Mouse (Mus musculus) MEL-GATA-1-ER (cell line): ENCODE data around the gene Rhobtb1.

Experiments used
- DNase-seq: peaks from one replicate; pipeline ENCODE4 v3.0.0-alpha.2; 2012; ENCODE audit warnings: low read depth; ENCODE audit errors: extremely low read depth

The Rhobtb1 gene

DNA sequence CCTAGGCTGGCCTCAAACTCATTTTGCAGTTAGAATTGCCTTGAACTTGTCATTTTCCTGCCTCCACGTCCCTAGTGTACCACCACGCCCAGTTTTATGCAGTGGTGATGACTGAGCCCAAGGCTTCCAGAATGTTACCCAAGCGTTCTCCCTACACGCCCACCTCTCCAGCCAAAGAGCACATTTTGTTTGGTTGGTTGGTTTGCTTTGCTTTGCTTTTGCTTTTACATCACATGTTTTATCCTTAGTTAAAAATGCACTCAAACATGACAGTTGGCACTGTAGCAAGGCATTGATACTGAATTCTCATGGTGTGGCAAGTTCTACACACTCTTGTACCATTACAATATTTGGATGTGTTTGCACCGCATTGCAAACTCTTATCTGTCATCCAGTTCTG, 12.0 kb downstream of the Rhobtb1 start:
- DNase-seq = no peak

DNA sequence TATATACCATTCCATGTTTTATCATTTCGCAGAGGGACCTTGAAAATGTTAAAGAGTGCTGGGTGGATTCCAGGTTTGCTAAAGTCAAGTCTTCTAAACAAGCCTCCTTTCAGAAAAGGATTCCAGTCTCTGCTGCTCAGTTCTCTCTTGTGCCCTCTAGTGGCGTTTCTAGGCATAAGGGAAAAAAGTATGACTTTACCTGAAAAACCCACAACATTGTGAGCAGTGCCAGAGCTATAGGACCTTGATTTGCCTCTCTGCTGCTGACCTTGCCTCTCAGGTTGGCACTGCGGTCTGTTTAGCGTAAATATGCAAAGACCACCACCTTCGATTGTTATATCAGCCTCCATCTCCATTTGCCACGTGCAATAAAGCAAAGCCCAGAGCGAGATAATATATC, 13.9 kb downstream of the Rhobtb1 start:
- no peak for DNase-seq

DNA sequence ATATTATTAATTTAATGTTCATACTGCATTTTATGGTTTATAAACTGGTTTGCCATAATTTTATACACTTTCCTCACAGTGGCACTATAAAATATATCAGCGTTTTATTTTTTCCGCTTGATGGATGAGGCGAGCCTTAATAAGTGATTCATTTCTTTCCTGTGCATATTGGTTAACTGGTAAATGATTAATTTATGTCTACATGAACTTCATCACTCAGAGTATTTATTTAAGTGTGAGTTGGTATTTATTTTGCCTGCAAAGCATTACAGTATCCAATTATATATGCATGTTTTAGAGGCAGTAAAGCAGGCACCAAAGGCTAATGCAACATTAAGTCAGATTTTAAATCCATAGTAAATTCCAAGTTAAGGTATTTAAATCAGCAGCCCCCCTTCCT, 14.6 kb downstream of the Rhobtb1 start:
- DNase-seq = no peak

DNA sequence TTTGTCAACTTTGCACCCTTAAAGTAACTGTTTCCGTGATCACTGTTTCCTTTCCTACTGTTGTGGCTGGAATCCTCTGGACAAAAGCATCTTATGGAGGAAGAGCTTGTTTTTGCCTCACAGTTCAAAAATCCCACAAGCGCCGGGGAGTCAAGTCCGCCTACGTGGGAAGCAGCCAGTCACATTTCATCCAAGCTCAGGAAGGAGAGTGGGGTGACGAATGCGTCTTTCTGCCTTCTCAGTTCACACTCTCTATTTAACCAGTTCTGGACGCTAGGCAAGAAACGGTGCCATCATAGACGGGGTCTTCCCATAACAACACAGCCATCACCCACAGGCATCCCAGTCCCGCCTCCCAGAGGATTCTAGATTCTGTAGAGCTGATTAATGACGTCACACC, 15.3 kb downstream of the Rhobtb1 start:
- DNase-seq = no peak

DNA sequence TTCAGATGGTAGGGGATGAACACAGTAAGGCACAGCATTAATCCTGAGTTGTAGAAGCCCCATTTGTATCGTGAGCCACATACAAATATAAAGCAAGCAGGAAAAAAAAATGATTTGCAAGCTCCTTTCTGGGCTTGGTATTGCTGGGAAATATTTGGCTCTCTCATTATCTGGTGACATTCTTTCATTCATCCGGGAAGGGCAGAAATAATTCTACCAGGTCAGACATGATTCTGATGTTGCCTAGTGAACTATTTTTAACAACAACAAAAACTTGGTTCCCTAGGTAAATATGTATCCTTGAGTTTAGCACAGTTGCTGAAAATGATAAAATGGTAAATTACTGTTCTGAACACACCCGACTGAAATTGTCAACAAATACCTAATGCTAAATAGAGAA, 21.2 kb downstream of the Rhobtb1 start:
- no peak for DNase-seq

DNA sequence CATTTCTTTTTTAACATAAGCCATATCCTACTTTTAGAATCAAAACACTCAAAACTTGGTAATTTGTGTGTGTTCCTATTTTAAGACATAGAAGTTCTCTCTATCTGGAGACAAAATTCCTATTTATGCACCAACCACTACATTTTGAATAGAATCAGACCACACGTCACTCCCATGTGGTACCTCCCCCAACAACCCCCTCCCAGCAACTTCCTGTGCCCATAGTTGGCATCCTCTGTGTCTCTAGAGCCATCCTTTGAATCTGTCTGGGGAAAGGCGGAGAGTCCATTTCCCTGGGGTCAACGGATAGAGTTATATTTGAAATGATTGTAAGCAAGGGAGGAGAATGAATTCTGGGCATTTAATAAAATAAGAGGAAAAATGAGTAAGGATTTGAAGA, 24.9 kb downstream of the Rhobtb1 start:
- DNase-seq = no peak

DNA sequence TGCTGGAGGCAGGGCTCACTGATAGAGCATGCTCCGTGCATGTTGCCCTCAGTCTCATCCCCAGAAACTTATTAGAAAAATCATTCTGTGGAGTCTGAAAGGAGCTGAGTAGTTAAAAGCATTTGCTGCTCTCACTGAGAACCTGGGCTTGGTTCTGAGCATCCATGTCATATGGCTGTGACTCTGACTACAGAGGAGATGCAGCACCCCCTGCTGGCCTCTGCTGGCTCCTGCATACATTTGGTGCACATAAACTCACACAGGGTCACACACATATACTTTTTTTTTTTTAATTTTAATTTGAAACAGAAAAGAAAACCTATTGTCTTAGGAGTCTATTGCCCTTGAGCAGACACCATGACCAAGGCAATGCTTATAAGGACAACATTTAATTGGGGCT, 28.1 kb downstream of the Rhobtb1 start:
- no peak for DNase-seq

DNA sequence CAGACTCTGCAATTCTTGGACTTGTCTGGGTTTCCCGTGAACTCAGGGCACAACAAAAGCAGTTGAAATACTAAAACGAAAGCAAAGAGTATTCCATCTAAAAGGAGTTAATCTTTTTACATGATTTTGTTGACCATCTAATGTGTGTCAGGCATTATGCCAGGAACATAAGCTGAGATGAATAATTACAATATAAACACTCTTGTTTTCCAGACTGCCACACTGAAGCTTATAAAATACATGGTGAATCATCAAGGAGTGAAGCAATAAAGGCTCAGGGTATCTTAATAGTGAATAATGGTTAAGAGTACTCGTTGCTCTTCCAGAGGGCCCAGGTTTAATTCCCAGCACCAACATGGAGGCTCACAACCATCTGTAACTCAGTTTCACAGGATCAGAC, 29.8 kb downstream of the Rhobtb1 start:
- no peak for DNase-seq

DNA sequence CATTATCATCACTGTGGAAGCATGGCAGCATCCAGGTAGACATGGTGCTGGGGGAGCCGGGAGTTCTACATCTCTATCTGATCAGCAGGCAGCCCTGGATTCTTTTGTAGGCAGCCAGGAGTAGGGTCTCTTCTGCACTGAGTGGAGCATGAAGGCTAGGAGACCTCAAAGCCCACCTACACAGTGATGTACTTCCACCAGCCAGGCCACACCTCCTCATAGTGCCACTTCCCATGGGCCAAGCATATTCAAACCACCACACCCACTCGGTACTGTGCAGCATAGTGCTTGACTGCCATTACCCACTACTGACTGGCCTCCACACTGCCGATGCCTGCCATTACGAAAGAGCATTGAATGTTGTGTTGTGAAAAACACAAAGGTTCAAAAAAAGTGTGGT, 33.7 kb downstream of the Rhobtb1 start:
- no peak for DNase-seq

DNA sequence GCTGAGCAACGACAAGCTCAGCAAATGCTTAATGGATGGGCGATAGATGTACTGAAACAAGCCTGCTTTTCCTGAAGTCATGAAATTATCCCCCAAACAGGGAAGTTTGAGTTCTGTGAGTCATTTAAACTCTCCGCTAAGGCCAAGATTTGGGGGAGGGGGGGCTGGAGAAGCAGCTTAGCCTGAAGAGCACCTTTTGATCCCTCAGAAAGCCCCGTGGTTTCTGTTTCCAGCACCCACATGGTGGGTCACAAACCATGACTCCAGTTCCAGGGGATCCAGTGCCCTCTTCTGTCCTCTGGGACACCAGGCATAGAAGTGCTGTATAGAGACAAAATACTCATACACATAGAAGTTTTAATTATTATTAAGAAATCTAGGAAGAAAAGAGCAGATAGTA, 34.2 kb downstream of the Rhobtb1 start:
- DNase-seq = no peak

DNA sequence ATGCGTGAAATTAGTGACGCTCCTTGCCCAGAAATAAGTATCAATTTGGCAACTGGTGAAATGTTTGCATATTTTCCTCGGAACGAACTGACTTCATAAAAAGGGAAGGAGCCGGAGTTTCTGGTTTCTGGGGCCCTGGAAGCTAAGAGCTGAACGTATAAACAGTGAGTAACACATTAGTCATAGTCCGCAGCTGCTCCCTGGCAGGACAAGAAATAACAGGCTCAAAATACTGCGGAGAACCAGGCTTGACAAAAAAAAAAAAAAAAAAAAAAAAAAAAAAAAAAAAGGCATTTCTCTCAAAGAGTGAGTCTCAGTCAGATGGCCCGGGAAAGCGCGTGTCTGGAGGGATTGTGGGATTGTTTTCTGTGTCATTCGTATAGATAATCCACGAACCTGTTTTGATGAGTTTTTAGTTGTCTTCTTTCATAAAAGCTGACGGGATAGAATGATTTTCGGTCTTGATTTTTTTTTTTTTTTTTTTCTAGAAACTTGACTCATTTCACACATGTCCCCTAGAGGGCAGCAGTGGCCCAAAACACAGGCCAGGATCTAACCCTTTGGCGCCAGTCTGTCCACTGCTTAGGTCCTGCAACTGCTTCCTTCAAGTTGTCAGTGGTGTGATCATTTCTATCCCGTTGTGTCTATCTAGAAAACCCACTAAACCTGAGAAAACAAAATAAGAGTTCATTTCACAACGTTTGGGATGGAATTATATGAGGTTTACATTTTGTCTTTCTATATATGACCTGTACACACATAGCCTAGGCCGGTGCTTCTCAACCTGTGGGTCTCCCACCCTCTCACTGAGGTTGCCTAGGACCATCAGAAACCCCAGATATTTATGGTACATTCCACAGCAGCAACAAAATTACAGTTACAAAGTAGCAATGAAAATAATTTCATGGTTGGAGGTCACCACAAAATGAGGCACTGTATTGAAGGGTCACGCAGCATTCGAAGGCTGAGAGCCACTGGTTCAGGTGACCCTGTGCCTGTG, 35.0 kb downstream of the Rhobtb1 start:
- no peak for DNase-seq

DNA sequence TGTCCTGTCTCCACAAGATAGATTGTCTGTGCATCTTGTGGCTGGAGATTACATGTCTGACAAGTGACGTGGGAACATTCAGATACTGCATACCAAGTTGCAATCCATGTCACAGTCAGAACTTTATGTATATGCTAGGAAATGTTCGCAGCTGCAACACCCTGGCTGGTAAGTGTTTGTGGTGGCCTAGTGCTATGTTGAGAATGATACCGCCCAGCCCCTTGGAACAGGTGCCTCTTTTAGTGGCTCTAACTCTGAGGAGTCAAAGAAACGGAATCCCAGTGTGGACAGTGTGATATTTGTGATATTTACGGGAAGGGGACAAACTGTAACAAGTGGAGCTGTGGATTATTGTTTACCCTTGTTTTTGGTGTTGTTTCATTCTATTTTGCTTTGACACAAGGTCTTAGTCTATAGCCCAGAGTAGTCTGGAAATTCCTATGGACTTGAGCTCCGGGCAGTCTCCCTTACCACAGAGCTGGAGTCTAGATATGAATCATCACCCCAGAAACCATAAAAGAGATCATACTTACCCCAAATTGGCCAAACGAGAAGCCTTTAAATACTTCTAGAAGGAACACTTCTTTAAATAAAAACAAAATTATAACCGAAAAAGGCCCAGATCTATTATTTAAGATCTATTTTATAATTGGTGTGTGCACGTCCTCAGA, 36.7 kb downstream of the Rhobtb1 start:
- DNase-seq = no peak

DNA sequence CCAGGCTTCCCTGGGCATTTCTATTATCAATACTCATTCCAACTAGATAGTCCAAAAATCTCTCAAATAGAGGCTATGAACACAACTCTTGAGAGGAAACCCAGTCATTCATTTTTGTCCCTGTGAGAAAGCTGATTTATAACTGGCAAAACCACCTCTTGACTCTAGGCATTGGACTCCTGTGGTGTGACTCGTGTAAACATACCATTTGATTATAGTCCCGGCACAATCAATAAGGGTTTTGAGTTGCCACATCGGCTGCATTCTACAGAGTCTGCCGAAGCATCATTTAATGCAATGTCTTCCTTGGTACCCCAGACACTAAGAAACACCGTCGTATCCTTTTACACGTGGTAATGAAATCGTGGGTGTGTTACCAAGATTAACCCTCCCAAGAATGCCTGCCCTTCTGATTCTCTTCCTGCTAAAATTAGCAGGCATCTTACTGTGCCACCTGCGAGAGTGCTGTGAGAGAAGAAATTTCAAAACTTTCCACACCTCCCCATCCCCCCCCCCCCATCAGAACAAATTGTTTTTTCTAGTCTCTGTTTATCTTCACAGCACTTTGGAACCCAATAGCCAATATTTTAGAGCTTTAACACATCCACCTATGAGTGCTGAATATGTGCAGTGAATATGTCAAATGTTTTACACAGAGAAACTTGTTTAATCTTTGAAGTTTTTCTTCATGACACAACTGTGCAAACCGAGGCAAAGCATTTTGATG, 39.4 kb downstream of the Rhobtb1 start:
- no peak for DNase-seq

DNA sequence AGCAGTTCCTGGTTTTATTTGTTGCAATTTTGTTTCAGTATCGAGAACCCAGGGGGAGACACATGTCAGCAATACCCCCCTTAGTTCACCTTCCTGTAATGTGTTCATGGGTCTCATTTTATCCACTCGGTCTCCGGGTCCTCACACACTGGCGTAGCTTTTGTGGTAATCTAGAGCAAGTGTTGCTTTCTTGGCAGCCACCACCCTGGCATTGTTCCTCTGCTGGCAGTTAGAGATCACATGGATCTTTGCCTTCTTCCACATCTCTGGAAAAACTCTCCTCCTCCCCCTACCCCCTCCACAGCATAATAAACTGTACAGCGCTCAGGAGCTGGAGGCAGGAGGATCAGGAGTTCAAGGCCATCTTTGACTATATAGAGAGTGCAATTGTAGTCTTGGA, 41.0 kb downstream of the Rhobtb1 start:
- DNase-seq = no peak

DNA sequence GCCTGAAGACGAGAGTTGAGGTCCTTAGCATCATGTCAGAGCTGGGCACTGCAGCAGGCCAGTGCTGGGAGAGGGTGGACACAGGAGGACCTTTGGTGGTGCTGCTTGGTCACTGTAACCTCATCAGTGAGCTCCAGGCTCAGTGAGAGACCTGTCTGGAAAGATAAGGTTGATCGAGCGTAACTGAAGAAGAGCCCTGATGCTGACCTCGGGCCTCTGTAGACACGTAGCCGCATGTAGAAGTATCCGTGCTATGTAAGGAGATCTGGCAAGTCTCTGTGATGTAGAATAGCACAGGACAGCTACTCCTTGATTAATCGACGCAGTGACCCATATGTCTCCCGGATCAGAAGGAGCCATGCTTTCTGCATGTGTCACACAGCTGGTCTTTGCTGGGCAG, 42.5 kb downstream of the Rhobtb1 start:
- no peak for DNase-seq

DNA sequence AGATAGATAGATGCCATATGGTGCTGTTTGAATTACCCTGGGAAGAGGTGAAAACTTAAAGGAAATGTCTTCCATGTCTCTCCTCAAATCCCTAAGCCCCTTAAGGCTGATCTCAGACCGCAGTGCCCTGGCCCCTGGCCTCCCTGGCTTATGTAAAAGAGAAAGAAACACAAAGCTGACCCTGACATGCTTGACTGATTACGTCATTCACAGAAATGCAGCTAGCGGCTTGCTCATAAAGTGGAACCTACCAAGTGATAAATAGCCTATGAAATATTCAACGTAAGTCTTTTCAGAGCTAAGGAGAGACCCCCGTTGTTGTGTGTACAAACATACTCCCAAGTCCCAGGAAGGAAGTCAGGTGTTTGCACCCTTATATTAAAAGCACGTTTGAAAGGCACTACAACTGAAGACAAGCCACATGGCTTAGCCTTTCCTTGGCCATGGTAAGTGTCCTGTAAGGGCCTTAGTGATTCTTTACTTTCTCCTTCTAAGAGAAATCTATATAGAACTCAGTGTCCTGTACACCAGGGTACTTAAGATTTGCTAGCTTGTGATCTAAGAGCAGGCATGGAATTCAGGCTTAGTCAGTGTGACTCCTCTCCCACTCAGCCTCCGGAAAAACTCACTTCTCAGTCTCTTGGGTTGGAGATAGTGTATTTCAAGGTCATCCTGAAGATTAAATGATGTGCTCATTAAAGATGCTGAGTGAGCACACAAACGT, 53.6 kb downstream of the Rhobtb1 start:
- DNase-seq = no peak

DNA sequence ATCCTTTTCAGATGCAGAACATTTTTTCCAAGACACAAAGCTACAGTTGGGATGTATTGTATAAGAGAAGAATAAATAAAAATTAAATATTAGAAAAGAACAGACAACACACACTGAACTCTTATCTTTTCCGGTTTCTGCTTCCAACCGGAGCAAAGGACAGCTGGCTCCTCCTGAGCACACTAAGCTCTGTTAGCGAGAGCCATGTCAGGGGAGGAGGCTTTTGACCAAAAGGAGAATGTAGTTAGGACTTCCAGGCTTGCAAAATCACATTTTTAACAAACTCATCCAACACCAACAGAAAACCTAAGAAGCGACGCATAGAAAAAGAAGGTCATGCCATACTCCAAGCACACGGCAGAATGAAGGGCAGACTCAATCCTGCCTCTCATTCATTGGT, 54.8 kb downstream of the Rhobtb1 start:
- no peak for DNase-seq

DNA sequence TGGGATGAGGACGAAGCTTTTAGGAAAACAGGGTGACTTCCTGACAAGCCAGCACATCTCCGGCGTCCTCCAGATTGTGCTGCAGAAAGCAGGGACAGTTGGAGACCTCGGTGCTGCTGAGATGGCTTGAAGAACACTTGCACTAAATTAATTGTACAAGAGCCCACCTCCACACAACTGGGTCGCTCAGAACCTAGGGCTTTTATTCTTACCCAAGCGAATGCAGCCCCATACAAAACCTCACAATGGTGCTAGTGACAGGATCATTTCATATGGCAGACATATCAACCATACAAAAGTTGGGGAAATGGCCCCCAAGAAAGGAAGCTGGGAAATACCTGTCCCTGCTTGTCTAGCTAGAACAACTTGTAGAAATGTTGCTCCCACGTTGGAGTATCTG, 56.2 kb downstream of the Rhobtb1 start:
- DNase-seq = no peak

DNA sequence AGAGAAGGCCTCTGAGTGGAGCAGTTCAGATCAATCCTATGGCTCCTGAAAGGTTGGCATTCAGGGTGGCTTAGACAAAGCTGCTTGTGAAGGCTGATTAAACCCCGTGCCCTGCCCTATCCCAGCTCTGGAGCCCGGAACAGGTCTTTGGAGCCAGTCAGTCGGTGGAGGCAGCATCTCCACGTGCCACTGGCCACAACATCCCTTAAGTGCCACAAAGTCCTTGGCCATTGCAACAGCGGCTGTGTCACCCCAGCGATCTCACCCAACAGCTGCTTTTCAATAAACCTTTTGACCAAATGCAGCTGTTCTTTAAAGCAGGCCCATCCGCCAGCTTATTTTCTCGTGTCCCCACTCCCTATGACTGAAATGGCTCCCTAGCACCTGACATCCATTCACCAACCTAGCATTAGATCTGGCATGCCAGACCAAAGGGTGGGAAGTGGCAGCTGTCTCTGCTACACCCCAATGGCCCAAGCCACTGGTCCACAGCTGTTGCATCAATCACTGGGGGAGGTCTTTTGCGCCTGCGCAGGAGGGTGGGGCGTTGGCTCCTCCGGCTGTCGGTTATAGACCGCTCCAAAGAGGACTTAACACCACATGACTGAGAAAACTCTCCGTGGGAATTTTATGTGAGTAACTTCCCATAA, 56.9 kb downstream of the Rhobtb1 start:
- DNase-seq = no peak

DNA sequence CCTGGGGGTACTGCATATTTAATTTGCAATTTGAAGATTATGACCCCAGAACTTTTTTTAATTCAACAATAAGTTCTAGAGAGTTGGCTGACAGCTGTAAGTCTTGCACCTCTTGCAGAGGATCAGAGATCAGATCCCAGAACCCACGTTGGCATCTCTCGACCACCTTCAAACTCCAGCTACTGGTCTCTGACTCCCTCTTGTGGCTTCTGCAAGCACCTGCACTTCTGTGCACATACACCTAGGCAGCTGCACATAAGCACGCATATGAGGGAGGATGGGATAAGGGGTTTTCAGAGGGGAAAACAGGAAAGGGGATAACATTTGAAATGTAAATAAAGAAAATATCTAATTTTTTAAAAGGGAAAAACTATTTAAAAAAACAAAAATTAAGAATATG, 57.5 kb downstream of the Rhobtb1 start:
- DNase-seq = no peak

DNA sequence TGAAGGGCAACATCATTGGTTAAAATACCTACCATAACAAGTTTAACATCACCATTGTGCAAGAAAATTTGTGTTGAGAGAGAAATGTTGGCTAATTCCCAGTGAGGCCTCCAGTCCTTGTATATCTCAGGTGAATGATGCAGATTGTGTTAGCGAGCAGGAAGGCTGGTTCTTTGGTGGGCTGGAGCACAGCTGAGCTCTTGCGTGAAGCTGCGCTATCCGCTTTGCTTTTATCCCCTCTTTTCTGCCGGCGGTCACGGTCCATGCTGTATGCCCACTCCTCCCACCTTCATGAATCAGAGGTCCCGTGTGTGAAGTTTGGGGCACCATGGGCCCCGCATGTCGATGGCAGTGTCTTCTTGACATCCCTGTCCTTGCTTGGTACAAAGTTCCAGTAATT, 58.8 kb downstream of the Rhobtb1 start:
- no peak for DNase-seq
